Mouse (Mus musculus): Measurements from ENCODE around the gene Gsk3a. TPM values are rescaled to one million over a fixed set of nuclear protein-coding genes. Genes with fewer than 3 reads are reported as not detected.

Gsk3a gene
- total RNA-seq, 1 experiment: 38.2 TPM

DNA sequence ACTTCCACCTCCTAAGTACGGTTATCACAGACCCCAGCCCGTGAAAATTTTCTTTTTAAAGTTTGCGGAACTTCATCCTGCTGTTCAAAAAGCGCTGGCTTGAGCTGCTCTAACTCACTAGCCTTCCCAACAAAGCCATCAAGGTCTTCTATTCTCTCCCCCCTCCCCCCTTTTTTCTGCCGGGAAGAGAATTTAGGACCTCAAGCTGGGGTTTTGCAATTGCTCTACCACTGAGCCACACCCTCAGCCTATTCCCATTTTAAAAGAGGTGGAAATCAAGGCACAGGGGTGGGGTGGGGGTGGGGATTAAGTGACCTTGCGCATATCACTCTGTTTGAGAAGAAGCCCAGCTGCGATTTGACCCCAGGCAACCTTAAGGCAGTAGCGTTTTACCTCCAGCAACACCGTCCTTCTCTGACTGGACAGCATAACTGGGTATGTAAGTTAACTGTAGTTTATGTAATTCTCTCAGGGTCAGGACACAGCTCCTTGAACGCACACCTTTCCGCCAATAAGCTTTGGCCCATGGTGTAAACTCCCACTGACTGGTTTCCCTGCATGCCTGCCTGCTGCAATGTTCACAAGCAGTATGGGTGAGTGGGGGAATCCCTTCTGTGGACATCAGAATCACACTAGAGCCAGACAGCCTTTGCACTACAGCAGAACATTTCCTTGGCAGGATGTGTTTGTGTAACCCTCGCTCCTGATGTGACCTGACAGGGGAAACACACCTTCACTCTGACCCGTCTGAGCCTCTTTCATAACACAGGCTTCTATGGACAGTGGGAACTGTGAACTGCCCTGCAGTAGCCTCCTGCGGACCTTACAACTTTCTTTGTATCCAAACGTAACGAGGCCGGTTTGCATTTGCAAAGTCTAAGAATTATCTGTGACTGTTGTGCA lies 26.6 kb upstream of the Gsk3a start:
- H3K4me3 ChIP-seq (ENCODE audit: insufficient read depth in 1 of 2, low read depth in 1 of 2, low read length in 2 of 2, poor library complexity in 1 of 2, severe bottlenecking in 1 of 2): peak overlapping the region in 1 of 2 experiments; percentile 26; a peak in 2 of 4 replicates
- H3K4me1 ChIP-seq (ENCODE audit: control insufficient read depth in 2 of 2, insufficient read depth in 2 of 2, low read length in 2 of 2, poor library complexity in 1 of 2): peaks cover 19 to 24% of the 10 kb centered on the region in 2 experiments
- peak; percentile 82 for DNase-seq (ENCODE audit: low read depth, low spot score)
- TF ChIP-seq ZC3H11A (IDR thresholded peaks at IDR 0.05; ENCODE audit: borderline replicate concordance, low read depth, low read length) (no peak), ZNF384 (IDR thresholded peaks at IDR 0.05; ENCODE audit: low read depth, low read length) (no peak), HCFC1 (IDR thresholded peaks at IDR 0.05; ENCODE audit: borderline replicate concordance, insufficient read depth, low read length) (no peak), CHD2 (IDR thresholded peaks at IDR 0.05; ENCODE audit: low read depth, low read length) (0 out of 2 replicates have a peak, but pooled peaks have one; percentile 36), MAFK (IDR thresholded peaks at IDR 0.05; ENCODE audit: insufficient read depth, low read depth, low read length) (no peak)
- H3K9me3 ChIP-seq (ENCODE audit: control insufficient read depth, insufficient read depth, low read depth, low read length): no peaks in the 10 kb centered on the region
- peak overlapping the region; percentile 63 for H3K9ac ChIP-seq (ENCODE audit: insufficient read depth, low read depth, low read length, poor library complexity, severe bottlenecking)
- in situ Hi-C loops (cut with MboI; ENCODE audit: low sequenced_read_pairs in 2 of 2, unreplicated experiment in 2 of 2): no loop called here
- H3K36me3 ChIP-seq (ENCODE audit: control insufficient read depth, insufficient read depth, low read length, poor library complexity, severe bottlenecking): no peaks in the 10 kb centered on the region
- peak overlapping the region; percentile 86 for H3K27ac ChIP-seq (ENCODE audit: insufficient read depth, low read depth, low read length, poor library complexity, severe bottlenecking)

DNA sequence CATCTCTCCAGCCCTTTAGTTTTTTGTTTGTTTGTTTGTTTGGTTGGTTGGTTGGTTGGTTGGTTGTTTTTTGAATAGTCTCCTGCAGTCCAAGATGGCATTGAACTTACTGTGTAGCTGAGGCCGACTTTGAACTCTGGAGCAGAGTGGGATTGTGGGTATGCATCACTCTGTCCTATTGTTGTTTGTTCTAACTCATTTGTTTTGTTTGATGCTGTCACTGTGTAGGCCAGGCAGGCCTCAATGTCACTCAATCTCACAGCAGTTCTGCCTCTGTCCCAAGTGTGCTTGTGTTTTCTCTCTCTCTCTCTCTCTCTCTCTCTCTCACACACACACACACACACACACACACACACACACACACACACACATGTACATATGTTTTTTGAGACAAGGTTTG lies 24.2 kb upstream of the Gsk3a start:
- Histone ChIP-seq H3K4me3 (ENCODE audit: insufficient read depth in 1 of 2, low read depth in 1 of 2, low read length in 2 of 2, poor library complexity in 1 of 2, severe bottlenecking in 1 of 2) (no peak overlapping the region), H3K4me1 (ENCODE audit: control insufficient read depth in 2 of 2, insufficient read depth in 2 of 2, low read length in 2 of 2, poor library complexity in 1 of 2) (peaks cover 17 to 19% of the 10 kb centered on the region in 2 experiments), H3K36me3 (ENCODE audit: control insufficient read depth, insufficient read depth, low read length, poor library complexity, severe bottlenecking) (no peaks in the 10 kb centered on the region), H3K27ac (ENCODE audit: insufficient read depth, low read depth, low read length, poor library complexity, severe bottlenecking) (peak overlapping the region; percentile 47; the same call in 1 of the 2 replicates), H3K9ac (ENCODE audit: insufficient read depth, low read depth, low read length, poor library complexity, severe bottlenecking) (no peak overlapping the region), H3K9me3 (ENCODE audit: control insufficient read depth, insufficient read depth, low read depth, low read length) (no peaks in the 10 kb centered on the region)
- no peak for DNase-seq (ENCODE audit: low read depth, low spot score)
- TF ChIP-seq CHD2 (IDR thresholded peaks at IDR 0.05; ENCODE audit: low read depth, low read length) (no peak), MAFK (IDR thresholded peaks at IDR 0.05; ENCODE audit: insufficient read depth, low read depth, low read length) (no peak), HCFC1 (IDR thresholded peaks at IDR 0.05; ENCODE audit: borderline replicate concordance, insufficient read depth, low read length) (no peak), ZNF384 (IDR thresholded peaks at IDR 0.05; ENCODE audit: low read depth, low read length) (no peak), ZC3H11A (IDR thresholded peaks at IDR 0.05; ENCODE audit: borderline replicate concordance, low read depth, low read length) (no peak)
- in situ Hi-C loops (cut with MboI; ENCODE audit: low sequenced_read_pairs in 2 of 2, unreplicated experiment in 2 of 2): no loop called here

DNA sequence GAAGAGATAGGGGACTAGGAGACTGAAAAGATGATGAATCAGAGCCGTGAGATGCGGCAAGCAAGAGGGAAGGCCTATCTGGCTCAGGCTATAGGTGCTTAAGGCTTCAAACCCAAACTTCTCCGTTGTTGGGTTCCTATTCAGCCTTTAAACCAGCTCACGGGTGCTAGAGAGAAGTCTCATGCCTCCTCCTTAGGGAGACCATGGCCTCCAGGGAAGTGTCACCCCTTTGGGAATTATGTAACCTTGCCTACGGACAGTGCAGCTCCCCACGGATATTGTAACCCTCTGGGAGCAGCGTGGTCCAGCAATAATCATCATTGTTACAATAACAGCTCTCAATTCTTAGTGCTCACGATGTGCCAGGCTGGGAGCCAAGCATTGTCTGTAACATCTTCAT lies 14.2 kb upstream of the Gsk3a start:
- in situ Hi-C loops (cut with MboI; ENCODE audit: low sequenced_read_pairs in 2 of 2, unreplicated experiment in 2 of 2): no loop called here
- peaks cover 0 to 13% of the 10 kb centered on the region in 2 experiments for H3K4me1 ChIP-seq (ENCODE audit: control insufficient read depth in 2 of 2, insufficient read depth in 2 of 2, low read length in 2 of 2, poor library complexity in 1 of 2)
- H3K36me3 ChIP-seq (ENCODE audit: control insufficient read depth, insufficient read depth, low read length, poor library complexity, severe bottlenecking): peaks cover 3% of the 10 kb centered on the region; the same call in 1 of the 2 replicates
- H3K27ac ChIP-seq (ENCODE audit: insufficient read depth, low read depth, low read length, poor library complexity, severe bottlenecking): peak overlapping the region; percentile 80; the same call in 1 of the 2 replicates
- DNase-seq (ENCODE audit: low read depth, low spot score): no peak
- no peak for TF ChIP-seq CHD2 (IDR thresholded peaks at IDR 0.05; ENCODE audit: low read depth, low read length)
- no peak for TF ChIP-seq ZNF384 (IDR thresholded peaks at IDR 0.05; ENCODE audit: low read depth, low read length)
- no peak for TF ChIP-seq MAFK (IDR thresholded peaks at IDR 0.05; ENCODE audit: insufficient read depth, low read depth, low read length)
- no peak for TF ChIP-seq HCFC1 (IDR thresholded peaks at IDR 0.05; ENCODE audit: borderline replicate concordance, insufficient read depth, low read length)
- TF ChIP-seq ZC3H11A (IDR thresholded peaks at IDR 0.05; ENCODE audit: borderline replicate concordance, low read depth, low read length): no peak
- no peaks in the 10 kb centered on the region for H3K9me3 ChIP-seq (ENCODE audit: control insufficient read depth, insufficient read depth, low read depth, low read length)
- H3K9ac ChIP-seq (ENCODE audit: insufficient read depth, low read depth, low read length, poor library complexity, severe bottlenecking): peak overlapping the region; percentile 60; the same call in 1 of the 2 replicates
- H3K4me3 ChIP-seq (ENCODE audit: insufficient read depth in 1 of 2, low read depth in 1 of 2, low read length in 2 of 2, poor library complexity in 1 of 2, severe bottlenecking in 1 of 2): peak overlapping the region; percentile 92 to 98

DNA sequence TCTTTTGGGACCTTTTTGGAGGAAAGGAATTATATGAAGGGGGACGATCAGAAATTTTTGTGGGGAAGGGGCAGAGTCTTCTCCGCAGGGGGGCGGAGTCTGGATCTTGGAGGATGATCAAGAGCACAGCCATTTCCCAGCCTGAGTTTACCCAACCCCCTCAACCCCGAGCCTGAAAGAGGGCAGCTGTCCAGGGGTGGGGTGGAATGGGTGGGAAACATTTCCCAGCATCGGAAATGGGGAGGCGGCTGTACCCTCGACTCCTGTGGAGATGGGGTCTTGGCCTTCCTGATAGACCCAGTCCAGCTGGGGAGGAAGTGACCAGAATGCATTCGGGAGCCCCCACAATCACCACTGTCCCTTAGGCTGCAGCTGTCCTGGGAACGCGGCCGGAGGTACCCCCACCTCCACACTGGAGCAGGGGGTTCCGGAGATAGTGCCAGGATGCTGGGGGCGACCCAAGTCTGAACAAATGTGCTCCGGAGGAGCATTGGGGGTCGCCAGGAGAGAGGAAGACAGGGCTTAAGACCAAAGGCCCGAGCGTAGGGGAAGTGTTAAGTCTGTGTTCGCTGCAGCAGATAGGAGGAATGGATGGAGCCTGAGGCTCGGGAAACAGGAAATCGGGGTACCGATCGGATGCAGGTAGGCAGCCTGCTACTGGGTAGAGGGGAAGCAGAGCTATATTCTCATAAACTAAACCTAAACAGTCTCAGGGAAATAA lies 13.6 kb upstream of the Gsk3a start:
- peaks cover 7% of the 10 kb centered on the region for H3K36me3 ChIP-seq (ENCODE audit: control insufficient read depth, insufficient read depth, low read length, poor library complexity, severe bottlenecking)
- peak; percentile 66 for DNase-seq (ENCODE audit: low read depth, low spot score)
- no peak for TF ChIP-seq ZNF384 (IDR thresholded peaks at IDR 0.05; ENCODE audit: low read depth, low read length)
- TF ChIP-seq MAFK (IDR thresholded peaks at IDR 0.05; ENCODE audit: insufficient read depth, low read depth, low read length): no peak
- no peak for TF ChIP-seq CHD2 (IDR thresholded peaks at IDR 0.05; ENCODE audit: low read depth, low read length)
- TF ChIP-seq ZC3H11A (IDR thresholded peaks at IDR 0.05; ENCODE audit: borderline replicate concordance, low read depth, low read length): no peak
- peaks cover 0 to 15% of the 10 kb centered on the region in 2 experiments for H3K4me1 ChIP-seq (ENCODE audit: control insufficient read depth in 2 of 2, insufficient read depth in 2 of 2, low read length in 2 of 2, poor library complexity in 1 of 2)
- peak overlapping the region; percentile 60; the same call in 1 of the 2 replicates for H3K9ac ChIP-seq (ENCODE audit: insufficient read depth, low read depth, low read length, poor library complexity, severe bottlenecking)
- in situ Hi-C loops (cut with MboI; ENCODE audit: low sequenced_read_pairs in 2 of 2, unreplicated experiment in 2 of 2): no loop called here
- peak overlapping the region; percentile 80; the same call in 1 of the 2 replicates for H3K27ac ChIP-seq (ENCODE audit: insufficient read depth, low read depth, low read length, poor library complexity, severe bottlenecking)
- peak overlapping the region; percentile 92 to 98 for H3K4me3 ChIP-seq (ENCODE audit: insufficient read depth in 1 of 2, low read depth in 1 of 2, low read length in 2 of 2, poor library complexity in 1 of 2, severe bottlenecking in 1 of 2)
- no peaks in the 10 kb centered on the region for H3K9me3 ChIP-seq (ENCODE audit: control insufficient read depth, insufficient read depth, low read depth, low read length)

Data from ES-E14 (cell line).